Mouse (Mus musculus) CD8-positive naive resting alpha-beta T cell, adult 2 months (primary cell): ENCODE results near the gene Abi1.
"Not testable (repeated sequence)": the region's sequence is repeated elsewhere in the genome, so short reads cannot be mapped to it uniquely, and the experiment has no call there.

ENCODE experiments used
- DNase-seq, 2 experiments: peaks; one replicate each; pipeline ENCODE4 v3.0.0; 2022; ENCODE audit warnings: low read depth in 2 of 2, low spot score in 2 of 2

The Abi1 gene

GRCm38 (mm10) chr2:23034692-23035435, 5.2 kb downstream of the Abi1 start:
- DNase-seq, result no peak

GRCm38 (mm10) chr2:23030631-23031030, 9.4 kb downstream of the Abi1 start:
- DNase-seq, result no peak

DNA sequence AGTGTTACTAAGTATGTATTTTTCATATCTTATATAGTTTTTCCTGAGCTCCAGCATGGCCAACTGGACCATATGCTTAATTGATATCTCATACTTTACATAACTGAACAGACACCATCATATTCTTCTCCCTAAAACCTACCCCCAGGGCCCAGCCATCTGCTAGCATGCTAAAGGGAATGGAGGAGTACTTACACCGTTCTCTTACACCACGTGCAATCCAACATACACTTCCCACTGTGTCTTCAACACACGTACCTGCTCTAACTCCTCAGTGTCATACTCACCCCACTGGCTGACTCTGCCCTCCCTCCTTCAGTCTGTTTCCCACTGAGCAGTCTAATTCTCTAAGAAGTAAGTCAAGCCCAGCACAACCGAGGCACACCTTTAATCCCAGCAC, 11.2 kb downstream of the Abi1 start:
- DNase-seq, result no peak

DNA sequence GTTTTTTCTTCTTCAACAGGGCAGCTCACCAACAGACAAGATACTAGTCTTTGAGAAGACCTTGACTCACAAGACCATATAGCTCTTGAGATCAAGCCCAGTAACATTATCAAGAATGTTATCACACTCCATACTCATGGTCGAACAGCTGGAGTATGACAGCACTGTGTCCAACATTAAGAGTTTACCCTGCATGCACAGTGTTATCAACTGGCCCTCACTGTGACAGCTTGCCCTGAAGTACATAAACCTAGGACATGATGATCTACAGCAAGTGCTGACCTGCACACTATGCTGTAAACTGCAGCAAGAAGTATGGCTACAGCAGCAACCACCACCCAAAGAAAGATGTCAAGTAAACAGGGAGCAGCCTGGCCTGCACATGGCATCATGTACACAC, 13.7 kb downstream of the Abi1 start:
- DNase-seq, result no peak

DNA sequence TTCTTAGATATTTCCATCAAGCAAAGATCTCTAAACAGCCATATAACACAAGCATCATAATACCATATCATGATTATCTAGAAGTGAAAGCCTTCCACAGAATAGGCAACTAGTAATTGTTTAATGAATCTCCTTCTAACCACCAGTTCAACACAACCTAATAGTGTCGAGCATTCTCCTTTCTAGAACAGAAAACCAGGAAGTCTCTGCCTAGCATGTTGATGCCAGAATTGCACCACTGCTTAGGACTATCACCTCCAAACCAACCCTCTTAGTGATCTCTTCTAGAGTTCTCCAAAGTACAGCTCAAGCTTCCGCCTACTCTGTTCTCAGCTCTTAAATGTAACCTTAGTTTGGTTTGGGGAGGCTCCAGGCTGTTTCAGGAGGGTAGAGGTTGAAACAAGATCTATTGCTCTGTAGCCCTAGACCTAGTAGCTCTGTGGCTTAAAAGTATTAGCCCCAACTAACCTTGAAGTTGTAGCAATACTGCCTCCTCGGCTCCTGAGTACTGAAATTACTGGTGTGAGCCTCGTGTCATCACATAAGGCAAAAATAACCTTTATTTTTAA, 16.2 kb downstream of the Abi1 start:
- DNase-seq, result no peak

- DNase-seq, result no peak
These were observed 17.0 kb downstream of the Abi1 start for GRCm38 (mm10) chr2:23023023-23023422.

DNA sequence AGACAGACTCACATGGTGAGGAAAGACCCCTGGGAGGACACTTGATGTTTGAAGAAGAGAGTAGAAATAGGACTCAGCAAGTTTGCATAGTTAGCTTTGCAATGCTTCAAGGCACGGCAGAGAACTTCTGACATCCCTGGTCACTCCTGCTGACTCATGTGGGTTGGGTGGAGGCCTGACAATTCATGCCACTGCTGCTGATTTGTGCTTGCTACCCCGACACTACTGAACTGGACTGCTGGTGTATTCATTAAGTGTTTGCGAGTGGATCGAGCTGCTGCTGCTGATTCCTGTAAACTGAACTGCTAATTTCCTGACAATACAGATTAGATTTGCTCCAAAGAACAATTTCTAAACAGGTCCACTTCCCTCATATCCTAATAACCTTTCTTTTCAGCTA, 18.3 kb downstream of the Abi1 start:
- DNase-seq, result no peak

- DNase-seq, result no peak
These were observed 18.7 kb downstream of the Abi1 start for GRCm38 (mm10) chr2:23021320-23021719.

GRCm38 (mm10) chr2:23019170-23019569, 20.9 kb downstream of the Abi1 start:
- DNase-seq, result no peak

- no peak for DNase-seq
These were observed 23.9 kb downstream of the Abi1 start for GRCm38 (mm10) chr2:23016121-23016520.

- DNase-seq, result no peak
These were observed 24.7 kb downstream of the Abi1 start for GRCm38 (mm10) chr2:23015335-23015734.

DNA sequence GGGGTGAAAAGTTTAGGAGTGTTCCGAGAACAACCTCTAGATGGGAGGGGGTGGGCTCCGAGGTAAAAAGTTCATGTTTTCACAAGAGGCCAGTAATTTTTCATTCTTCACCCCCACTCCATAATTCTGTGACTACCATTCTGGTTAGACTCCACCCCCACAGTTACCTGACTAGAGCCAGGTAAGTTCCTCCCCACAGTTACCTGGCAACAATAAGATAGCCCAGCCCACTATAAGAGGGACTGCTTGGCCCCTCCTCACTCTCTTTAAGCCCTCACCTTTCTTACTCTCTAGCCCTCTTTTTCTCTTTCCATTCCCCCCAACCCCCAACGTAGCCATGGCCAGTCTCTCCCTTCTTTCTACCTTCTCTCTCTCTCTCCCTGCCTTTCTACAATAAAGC, 25.1 kb downstream of the Abi1 start:
- not testable (repeated sequence) for DNase-seq

DNA sequence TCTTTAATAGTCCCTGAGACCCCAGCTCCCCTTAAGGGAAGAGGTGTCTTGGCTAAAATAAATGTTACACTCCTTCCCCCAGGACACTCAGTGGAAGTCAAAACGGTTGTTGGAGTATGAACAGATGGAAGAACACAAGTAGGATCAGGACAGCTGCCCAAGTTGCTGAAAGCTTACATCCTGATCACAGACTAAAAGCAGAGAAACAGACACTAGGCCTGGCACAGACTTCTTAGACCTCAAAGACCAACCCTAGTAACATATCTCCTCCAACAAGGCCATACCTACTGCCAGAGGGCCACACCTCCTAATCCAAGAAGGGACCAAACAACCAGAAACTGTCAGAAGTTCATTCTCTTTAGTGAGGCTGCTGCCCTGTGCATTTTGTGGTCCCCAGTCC, 31.8 kb downstream of the Abi1 start:
- no peak for DNase-seq

DNA sequence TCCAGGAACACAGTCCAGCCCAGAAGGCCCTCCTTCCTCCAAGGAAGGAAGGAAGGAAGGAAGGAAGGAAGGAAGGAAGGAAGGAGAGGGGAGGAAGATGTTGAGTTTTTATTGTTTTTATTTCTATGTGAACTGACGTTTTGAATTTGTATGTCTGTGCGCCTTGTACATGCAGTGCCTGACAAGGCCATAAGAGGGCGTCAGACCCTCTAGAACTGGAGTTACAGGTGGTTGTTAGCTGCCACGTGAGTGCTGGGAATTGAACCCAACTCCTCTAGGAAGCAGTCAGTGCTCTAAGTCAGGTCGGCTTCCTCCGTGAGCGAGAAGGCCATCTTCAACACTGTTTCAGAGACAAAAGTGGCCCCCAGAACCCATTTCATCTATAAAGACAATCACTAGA, 32.5 kb downstream of the Abi1 start:
- DNase-seq, result no peak

DNA sequence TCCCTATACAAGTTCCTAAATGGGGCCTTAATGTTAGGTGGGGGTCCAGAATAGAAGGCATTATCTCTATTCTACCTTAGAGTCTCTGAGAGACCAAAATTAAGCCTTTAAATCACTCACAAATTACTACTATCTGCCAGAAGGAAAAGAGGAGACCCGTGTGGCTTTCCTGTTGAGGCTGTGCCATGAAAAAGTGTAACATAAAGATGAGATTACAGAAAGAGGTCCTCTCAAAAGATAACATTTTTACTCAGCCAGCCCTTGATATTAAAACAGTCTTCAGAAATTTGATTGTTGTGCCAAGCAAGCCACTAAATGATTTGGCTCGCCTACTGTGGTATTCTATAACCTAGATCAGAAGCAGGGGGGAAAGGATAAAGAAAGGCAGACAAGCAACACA, 32.9 kb downstream of the Abi1 start:
- DNase-seq, result no peak

- no peak for DNase-seq
These were observed 33.8 kb downstream of the Abi1 start for GRCm38 (mm10) chr2:23006219-23006618.

- no peak for DNase-seq
These were observed 37.4 kb downstream of the Abi1 start for GRCm38 (mm10) chr2:23002637-23003036.

- DNase-seq, result no peak
These were observed 40.4 kb downstream of the Abi1 start for GRCm38 (mm10) chr2:22999620-23000019.

DNA sequence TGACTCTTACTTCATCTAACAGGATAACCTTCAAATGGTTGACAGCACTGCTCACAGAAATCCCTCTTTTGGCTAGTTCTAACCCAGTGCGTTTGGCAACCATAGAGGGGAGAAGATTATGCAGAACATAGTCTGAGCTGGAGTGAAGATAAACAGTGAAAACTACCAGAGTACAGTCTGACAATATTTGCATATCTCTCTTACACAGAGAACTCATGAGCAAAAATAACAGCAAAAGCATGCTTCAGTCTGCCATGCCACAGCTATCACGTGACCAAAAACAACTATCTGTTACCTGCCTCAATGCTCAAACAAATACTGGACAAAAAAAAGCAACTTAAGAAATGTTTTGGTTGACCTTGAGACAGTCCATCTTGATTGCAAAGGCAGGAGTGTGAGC, 41.2 kb downstream of the Abi1 start:
- no peak for DNase-seq

DNA sequence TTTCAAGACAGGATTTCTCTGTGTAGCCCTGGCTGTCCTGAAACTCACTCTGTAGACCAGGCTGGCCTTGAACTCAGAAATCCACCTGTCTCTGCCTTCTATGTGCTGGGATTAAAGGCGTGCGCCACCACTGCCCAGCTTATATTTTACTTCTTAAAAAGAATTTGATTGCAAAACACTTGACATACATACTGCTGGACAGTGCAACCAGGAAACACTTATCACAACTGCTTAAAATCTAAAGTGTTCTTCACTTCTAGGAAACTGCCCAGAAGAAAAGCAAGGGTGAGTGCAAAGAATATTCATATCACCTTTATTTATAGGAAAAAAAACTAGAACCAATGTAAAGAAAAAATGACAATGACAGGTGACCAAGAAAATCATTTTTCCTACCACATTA, 42.0 kb downstream of the Abi1 start:
- no peak for DNase-seq

GRCm38 (mm10) chr2:22996071-22996470, 44.0 kb downstream of the Abi1 start:
- DNase-seq, result no peak

GRCm38 (mm10) chr2:22985973-22986657, 53.9 kb downstream of the Abi1 start:
- no peak for DNase-seq
